Mouse (Mus musculus) E14TG2a.4 (cell line): ENCODE data around the gene Rangap1.
"Not testable (repeated sequence)": the region's sequence is repeated elsewhere in the genome, so short reads cannot be mapped to it uniquely, and the experiment has no call there.

Source experiments
- H3K27me3 ChIP-seq: 2 replicates; pipeline ENCODE4 v1.6.1; 2014; ENCODE audit warnings: low read length, control low read depth; ENCODE audit not compliant: insufficient read depth
- H3K36me3 ChIP-seq: 2 replicates; pipeline ENCODE4 v1.6.1; 2014; ENCODE audit warnings: low read length, control low read depth; ENCODE audit not compliant: insufficient read depth
- H3K4me1 ChIP-seq: replicated peaks from 2 replicates; pipeline ENCODE4 v1.6.1; 2014; ENCODE audit warnings: low read depth, low read length, control low read depth
- H3K4me3 ChIP-seq: replicated peaks from 2 replicates; pipeline ENCODE4 v1.5.1; 2014; ENCODE audit warnings: mild to moderate bottlenecking, low read length
- H3K9me3 ChIP-seq: 2 replicates; pipeline ENCODE4 v1.6.1; 2014; ENCODE audit warnings: low read length, control low read depth
- CTCF ChIP-seq: conservative IDR thresholded peaks from 2 replicates; pipeline ENCODE4 v1.5.1; 2014; ENCODE audit warnings: low read length
- NANOG ChIP-seq: IDR thresholded peaks from 2 replicates; pipeline ENCODE4 v1.6.1; 2014; ENCODE audit warnings: borderline replicate concordance, low read length, mixed read lengths
- POU5F1 ChIP-seq: IDR thresholded peaks from 2 replicates; pipeline ENCODE4 v1.6.1; 2014; ENCODE audit warnings: low read length, borderline replicate concordance

Rangap1 gene

GRCm38 (mm10) chr15:81759542-81759941, 14.2 kb upstream of the Rangap1 start:
- TF ChIP-seq CTCF = no peak
- TF ChIP-seq POU5F1 = no peak
- TF ChIP-seq NANOG = no peak
- H3K4me3 ChIP-seq = no peak overlapping the region
- H3K9me3 ChIP-seq = no peaks in the 10 kb centered on the region
- peaks cover 29% of the 10 kb centered on the region for H3K4me1 ChIP-seq
- no peaks in the 10 kb centered on the region for H3K27me3 ChIP-seq
- peaks cover 3% of the 10 kb centered on the region; the same call in 1 of the 2 replicates for H3K36me3 ChIP-seq

GRCm38 (mm10) chr15:81758701-81759100, 13.4 kb upstream of the Rangap1 start:
- Histone ChIP-seq H3K27me3 (no peaks in the 10 kb centered on the region), H3K9me3 (no peaks in the 10 kb centered on the region), H3K36me3 (peaks cover 3% of the 10 kb centered on the region; the same call in 1 of the 2 replicates), H3K4me1 (peaks cover 21% of the 10 kb centered on the region), H3K4me3 (no peak overlapping the region)
- TF ChIP-seq POU5F1 = no peak
- TF ChIP-seq NANOG = no peak
- no peak for TF ChIP-seq CTCF

- Histone ChIP-seq H3K4me3 (no peak overlapping the region), H3K27me3 (no peaks in the 10 kb centered on the region), H3K4me1 (peaks cover 48% of the 10 kb centered on the region), H3K9me3 (no peaks in the 10 kb centered on the region), H3K36me3 (no peaks in the 10 kb centered on the region)
- TF ChIP-seq CTCF (no peak), NANOG (no peak), POU5F1 (no peak)
These were observed 8.3 kb upstream of the Rangap1 start for GRCm38 (mm10) chr15:81753669-81754068.

- Histone ChIP-seq H3K9me3 (no peaks in the 10 kb centered on the region), H3K36me3 (no peaks in the 10 kb centered on the region), H3K27me3 (0 out of 2 replicates have a peak, but pooled peaks cover 2% of the 10 kb centered on the region), H3K4me1 (peaks cover 47% of the 10 kb centered on the region), H3K4me3 (peak overlapping the region; percentile 41; the same call in 1 of the 2 replicates)
- TF ChIP-seq POU5F1 = no peak
These were observed 4.4 kb upstream of the Rangap1 start for GRCm38 (mm10) chr15:81749742-81750141.

- peaks cover 39% of the 10 kb centered on the region for H3K4me1 ChIP-seq
These were observed 328 bp upstream of the Rangap1 start for GRCm38 (mm10) chr15:81745601-81746114.

GRCm38 (mm10) chr15:81742368-81742767, 3.0 kb downstream of the Rangap1 start:
- peak; percentile 18 for TF ChIP-seq CTCF
- not testable (repeated sequence) for H3K9me3 ChIP-seq

More at GRCm38 (mm10) chr15:81745601-81746114, 328 bp upstream of the Rangap1 start:
- peak overlapping the region; percentile 90 for H3K4me3 ChIP-seq
- H3K27me3 ChIP-seq = peaks cover 2% of the 10 kb centered on the region
- H3K36me3 ChIP-seq = no peaks in the 10 kb centered on the region
- H3K9me3 ChIP-seq = no peaks in the 10 kb centered on the region
- TF ChIP-seq CTCF (no peak), NANOG (no peak), POU5F1 (no peak)

GRCm38 (mm10) chr15:81739924-81740323, 5.4 kb downstream of the Rangap1 start:
- Histone ChIP-seq H3K27me3 (no peaks in the 10 kb centered on the region; the same call in none of the 2 replicates), H3K9me3 (no peaks in the 10 kb centered on the region), H3K4me3 (no peak overlapping the region), H3K36me3 (no peaks in the 10 kb centered on the region), H3K4me1 (peaks cover 8% of the 10 kb centered on the region)
- TF ChIP-seq POU5F1 = no peak
- peak; percentile 54 for TF ChIP-seq CTCF
- no peak for TF ChIP-seq NANOG

More at GRCm38 (mm10) chr15:81742368-81742767, 3.0 kb downstream of the Rangap1 start:
- not testable (repeated sequence) for H3K4me3 ChIP-seq, H3K36me3 ChIP-seq, H3K27me3 ChIP-seq
- peaks cover 19% of the 10 kb centered on the region for H3K4me1 ChIP-seq

- peaks cover 4% of the 10 kb centered on the region for H3K4me1 ChIP-seq
- H3K36me3 ChIP-seq = no peaks in the 10 kb centered on the region
- no peaks in the 10 kb centered on the region for H3K9me3 ChIP-seq
- H3K4me3 ChIP-seq = no peak overlapping the region
- TF ChIP-seq NANOG (no peak), CTCF (no peak), POU5F1 (no peak)
- no peaks in the 10 kb centered on the region; the same call in none of the 2 replicates for H3K27me3 ChIP-seq
These were observed 6.0 kb downstream of the Rangap1 start for GRCm38 (mm10) chr15:81739296-81739695.

- Histone ChIP-seq H3K4me1 (peaks cover 7% of the 10 kb centered on the region; the same call in 1 of the 2 replicates), H3K4me3 (no peak overlapping the region), H3K27me3 (no peaks in the 10 kb centered on the region), H3K9me3 (no peaks in the 10 kb centered on the region), H3K36me3 (no peaks in the 10 kb centered on the region)
- TF ChIP-seq CTCF = no peak
- no peak for TF ChIP-seq NANOG
- TF ChIP-seq POU5F1 = no peak
These were observed 10.3 kb downstream of the Rangap1 start for GRCm38 (mm10) chr15:81735075-81735474.
